Mouse (Mus musculus): ENCODE results near the gene Fblim1. TPM values are rescaled to one million over a fixed set of nuclear protein-coding genes. Genes with fewer than 3 reads are reported as not detected.

The Fblim1 gene
- total and polyA plus RNA-seq, 3 experiments = 0.07 to 1.2 (median 0.17) TPM

DNA sequence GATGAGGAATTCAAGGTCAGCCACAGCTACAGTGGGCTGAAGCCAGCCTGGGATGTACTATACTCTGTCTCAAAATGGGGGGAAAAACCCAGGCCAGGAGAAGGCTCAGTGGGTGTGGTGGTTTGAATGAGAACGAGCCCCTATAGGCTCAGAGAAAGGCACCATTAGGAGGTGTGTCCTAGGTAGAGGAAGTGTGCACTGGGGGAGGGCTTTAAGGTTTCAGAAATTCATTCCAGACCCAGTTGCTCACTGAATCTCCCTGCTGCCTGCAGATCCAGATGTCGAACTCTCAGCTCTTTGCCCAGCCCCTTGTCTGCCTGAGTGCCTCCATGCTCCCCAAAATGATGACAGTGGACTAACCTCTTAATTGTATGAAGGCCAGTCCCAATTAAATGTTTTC lies 53.4 kb downstream of the Fblim1 start:
- Histone ChIP-seq H3K4me1 (ENCODE audit: control insufficient read depth in 1 of 2, insufficient read depth in 2 of 2) (peaks cover 4 to 45% of the 10 kb centered on the region in 2 experiments), H3K4me2 (ENCODE audit: insufficient read depth, low read depth, poor library complexity, severe bottlenecking) (peak overlapping the region; percentile 39), H3K27me3 (replicated peaks) (no peaks in the 10 kb centered on the region), H3K9ac (ENCODE audit: insufficient read depth, low read depth) (peak overlapping the region; percentile 51), H3K79me2 (replicated peaks; ENCODE audit: control insufficient read depth, extremely low read depth, insufficient read depth, poor library complexity, severe bottlenecking) (no peaks in the 10 kb centered on the region), H3K9me3 (replicated peaks; ENCODE audit: low read length) (peaks cover 2% of the 10 kb centered on the region), H3K4me3 (replicated peaks in 1 of 3; ENCODE audit: low read depth in 2 of 3, low read length in 2 of 3, poor library complexity in 1 of 3) (peak overlapping the region; percentile 40 to 51 (median 40)), H3K27ac (ENCODE audit: insufficient read depth, low read depth) (no peak overlapping the region), H3K36me3 (replicated peaks in 1 of 2; ENCODE audit: control insufficient read depth in 1 of 2, insufficient read depth in 1 of 2, low read length in 1 of 2) (no peaks in the 10 kb centered on the region)
- in situ Hi-C loops (cut with MboI; ENCODE audit: low pct_ligation_motif_present, low pct_unique_long_range_greater_than_20kb, low sequenced_read_pairs) = no loop called here
- TF ChIP-seq CHD2 (IDR thresholded peaks at IDR 0.05; ENCODE audit: low read length) (no peak), SMC3 (IDR thresholded peaks at IDR 0.05; ENCODE audit: low read depth, low read length) (no peak), KAT2A (IDR thresholded peaks at IDR 0.05; ENCODE audit: insufficient replicate concordance, low read length) (no peak), JUND (conservative IDR thresholded peaks at IDR 0.05; ENCODE audit: low read depth, low read length) (no peak), HCFC1 (IDR thresholded peaks at IDR 0.05; ENCODE audit: low read depth, low read length) (peak; percentile 51), ZKSCAN1 (IDR thresholded peaks at IDR 0.05; ENCODE audit: borderline replicate concordance, low read depth, low read length) (no peak), IRF4 (IDR thresholded peaks at IDR 0.05; ENCODE audit: low read depth, low read length) (peak; percentile 71), JUN (IDR thresholded peaks at IDR 0.05; ENCODE audit: insufficient read depth, low read depth, low read length) (no peak), SIN3A (IDR thresholded peaks at IDR 0.05; ENCODE audit: low read length) (no peak), TBP (conservative IDR thresholded peaks at IDR 0.05; ENCODE audit: low read depth, low read length) (peak; percentile 93), CTCF (conservative IDR thresholded peaks at IDR 0.05 in 1 of 2, IDR thresholded peaks at IDR 0.05 in 1 of 2; ENCODE audit: low read depth in 2 of 2, low read length in 2 of 2) (no peak), ETS1 (conservative IDR thresholded peaks at IDR 0.05; ENCODE audit: low read depth, low read length) (no peak; the same call in 1 of the 2 replicates), E2F4 (IDR thresholded peaks at IDR 0.05; ENCODE audit: insufficient replicate concordance, low read depth, low read length) (no peak), NRF1 (IDR thresholded peaks at IDR 0.05; ENCODE audit: low read depth, low read length) (no peak; the same call in 1 of the 2 replicates), CHD1 (IDR thresholded peaks at IDR 0.05; ENCODE audit: low read depth, low read length) (no peak), RCOR1 (conservative IDR thresholded peaks at IDR 0.05; ENCODE audit: low read depth, low read length) (no peak), RAD21 (IDR thresholded peaks at IDR 0.05; ENCODE audit: low read depth, low read length) (no peak), ZMIZ1 (IDR thresholded peaks at IDR 0.05; ENCODE audit: low read depth, low read length) (peak; percentile 53; the same call in 1 of the 2 replicates), ZC3H11A (IDR thresholded peaks at IDR 0.05; ENCODE audit: low read depth, low read length) (no peak), MAZ (IDR thresholded peaks at IDR 0.05; ENCODE audit: low read depth, low read length) (0 out of 2 replicates have a peak, but pooled peaks have one; percentile 48), GABPA (IDR thresholded peaks at IDR 0.05; ENCODE audit: insufficient replicate concordance, low read depth, low read length) (no peak), ZNF384 (IDR thresholded peaks at IDR 0.05; ENCODE audit: low read depth, low read length) (no peak), POLR2AphosphoS2 (IDR thresholded peaks at IDR 0.05; ENCODE audit: low read depth, low read length) (peak; percentile 75; the same call in 1 of the 2 replicates), PAX5 (IDR thresholded peaks at IDR 0.05; ENCODE audit: low read length) (no peak), USF2 (conservative IDR thresholded peaks at IDR 0.05; ENCODE audit: low read depth, low read length) (no peak), NELFE (IDR thresholded peaks at IDR 0.05; ENCODE audit: low read depth, low read length) (peak; percentile 80), POLR2A (IDR thresholded peaks at IDR 0.05; ENCODE audit: low read depth, low read length) (peak; percentile 84), MXI1 (IDR thresholded peaks at IDR 0.05; ENCODE audit: low read depth, low read length) (no peak), ELF1 (IDR thresholded peaks at IDR 0.05; ENCODE audit: low read depth, low read length) (peak; percentile 78), MAFK (IDR thresholded peaks at IDR 0.05; ENCODE audit: insufficient replicate concordance, low read length) (no peak), MYC (IDR thresholded peaks at IDR 0.05; ENCODE audit: low read depth, low read length) (0 out of 2 replicates have a peak, but pooled peaks have one; percentile 22), MEF2A (IDR thresholded peaks at IDR 0.05; ENCODE audit: borderline replicate concordance, low read depth, low read length) (0 out of 2 replicates have a peak, but pooled peaks have one; percentile 41), EP300 (IDR thresholded peaks at IDR 0.05; ENCODE audit: low read length) (0 out of 2 replicates have a peak, but pooled peaks have one; percentile 19), MAX (IDR thresholded peaks at IDR 0.05; ENCODE audit: low read length) (0 out of 2 replicates have a peak, but pooled peaks have one; percentile 47), TCF12 (IDR thresholded peaks at IDR 0.05; ENCODE audit: low read depth, low read length) (peak; percentile 68; the same call in 1 of the 2 replicates), BHLHE40 (IDR thresholded peaks at IDR 0.05; ENCODE audit: low read depth, low read length) (no peak), UBTF (IDR thresholded peaks at IDR 0.05; ENCODE audit: low read depth, low read length) (no peak), USF1 (IDR thresholded peaks at IDR 0.05; ENCODE audit: low read depth, low read length) (no peak)
- DNase-seq (ENCODE audit: extremely low read depth) = peak; percentile 95
- dilution Hi-C loops (cut with MboI; ENCODE audit: extremely low pct_ligation_motif_present, extremely low pct_unique_long_range_greater_than_20kb, low sequenced_read_pairs) = no loop called here
